Mouse (Mus musculus) erythroid progenitor cell, adult 5-6 weeks (primary cell): ENCODE results near the gene Zcchc7. TPM values are rescaled to one million over a fixed set of nuclear protein-coding genes. Genes with fewer than 3 reads are reported as not detected.
"Not testable (repeated sequence)": the region's sequence is repeated elsewhere in the genome, so short reads cannot be mapped to it uniquely, and the experiment has no call there.

Experiments
- ATAC-seq: replicated peaks from 2 replicates; pipeline ENCODE4 v1.8.0; 2016; ENCODE audit warnings: moderate number of reproducible peaks, mild to moderate bottlenecking, moderate TSS enrichment, inconsistent platforms; ENCODE audit not compliant: poor library complexity, low FRiP score, severe bottlenecking
- total RNA-seq, 2 experiments: library from RNA; stranded (forward) in 1 of 2; stranded (reverse) in 1 of 2; fragments of 150-400 nt in 1 of 2; fragments of 186-747, 209-891 nt in 1 of 2; gene quantifications; 2 replicates each; pipeline versions ENCODE4 v1.2.3 to v1.2.4; 2015 to 2017; ENCODE audit warnings: low replicate concordance in 2 of 2

Zcchc7 gene
- total RNA-seq, 2 experiments from 2014 or later, result 49.9 to 97.0 TPM

GRCm38 (mm10) chr4:44946126-44946525 is 190.4 kb downstream of the Zcchc7 start:
- not testable (repeated sequence) for ATAC-seq

- no peak for ATAC-seq
Measured at GRCm38 (mm10) chr4:44947464-44947863, 191.8 kb downstream of the Zcchc7 start.

GRCm38 (mm10) chr4:44948314-44948713 is 192.6 kb downstream of the Zcchc7 start:
- no peak for ATAC-seq

GRCm38 (mm10) chr4:44953041-44953440 is 197.4 kb downstream of the Zcchc7 start:
- no peak for ATAC-seq

- ATAC-seq, result no peak
Measured at GRCm38 (mm10) chr4:44958776-44959175, 203.1 kb downstream of the Zcchc7 start.

GRCm38 (mm10) chr4:44959220-44959619 is 203.5 kb downstream of the Zcchc7 start:
- ATAC-seq, result no peak

- ATAC-seq, result no peak
Measured at GRCm38 (mm10) chr4:44963156-44963555, 207.5 kb downstream of the Zcchc7 start.

- ATAC-seq, result no peak
Measured at GRCm38 (mm10) chr4:44965175-44965574, 209.5 kb downstream of the Zcchc7 start.

- no peak for ATAC-seq
Measured at GRCm38 (mm10) chr4:44965736-44966135, 210.1 kb downstream of the Zcchc7 start.

GRCm38 (mm10) chr4:44967402-44967801 is 211.7 kb downstream of the Zcchc7 start:
- ATAC-seq, result no peak

GRCm38 (mm10) chr4:44970056-44970455 is 214.4 kb downstream of the Zcchc7 start:
- no peak for ATAC-seq

- 0 out of 2 replicates have a peak, but pooled peaks have one; percentile 36 for ATAC-seq
Measured at GRCm38 (mm10) chr4:44970612-44971110, 215.0 kb downstream of the Zcchc7 start.

GRCm38 (mm10) chr4:44973450-44973849 is 217.8 kb downstream of the Zcchc7 start:
- peak; percentile 95 for ATAC-seq

- peak; percentile 45 for ATAC-seq
Measured at GRCm38 (mm10) chr4:44973871-44974270, 218.2 kb downstream of the Zcchc7 start.

- ATAC-seq, result no peak
Measured at GRCm38 (mm10) chr4:44974331-44974730, 218.7 kb downstream of the Zcchc7 start.

GRCm38 (mm10) chr4:44976026-44976615 is 220.4 kb downstream of the Zcchc7 start:
- ATAC-seq, result no peak

- ATAC-seq, result no peak
Measured at GRCm38 (mm10) chr4:44976921-44977710, 221.4 kb downstream of the Zcchc7 start.

GRCm38 (mm10) chr4:44978175-44978574 is 222.5 kb downstream of the Zcchc7 start:
- no peak for ATAC-seq

- ATAC-seq, result no peak
Measured at GRCm38 (mm10) chr4:44979794-44980338, 224.2 kb downstream of the Zcchc7 start.

- ATAC-seq, result peak; percentile 80
Measured at GRCm38 (mm10) chr4:44981280-44981973, 225.8 kb downstream of the Zcchc7 start, which contains the start of gene Grhpr. Grhpr (plus strand) TSS chr4:44981395.
